Mouse (Mus musculus) cortical plate, adult 2 months (tissue): ENCODE results near the gene Thada.

Experiments used
- CTCF ChIP-seq: fragments of 200-500 bp; IDR thresholded peaks from 2 replicates; pipeline ENCODE4 v1.5.1; 2011; ENCODE audit warnings: mild to moderate bottlenecking, control low read depth, low read length; ENCODE audit not compliant: insufficient read depth; ENCODE audit errors: extremely low read depth
- POLR2A ChIP-seq: fragments of 200-500 bp; IDR thresholded peaks from 2 replicates; pipeline ENCODE4 v1.6.1; 2011; ENCODE audit warnings: mild to moderate bottlenecking, low read length, control low read depth; ENCODE audit not compliant: insufficient read depth; ENCODE audit errors: extremely low read depth

DNA sequence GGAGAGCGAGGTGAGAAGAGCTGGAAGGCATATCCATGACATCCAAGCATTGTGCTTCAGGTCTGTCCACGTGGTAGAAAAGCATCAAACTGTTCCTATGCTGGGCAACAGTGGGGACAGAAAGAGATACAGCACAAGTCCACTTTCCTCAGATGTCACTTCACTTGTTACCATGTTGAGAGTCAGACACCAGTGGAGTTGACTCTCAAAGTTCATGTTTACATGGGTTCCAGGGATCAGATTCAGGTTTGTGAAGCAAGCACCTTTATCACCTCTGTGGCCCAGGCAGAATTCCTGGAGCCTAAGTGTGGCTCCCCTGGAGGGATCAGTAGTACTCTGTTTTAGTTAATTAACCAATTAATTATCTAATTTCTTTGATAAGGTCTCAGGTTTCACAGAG, 232.2 kb downstream of the Thada start:
- TF ChIP-seq CTCF (no peak), POLR2A (no peak)
